Mouse (Mus musculus) layer of hippocampus, adult 2 months (tissue): ENCODE measurements at regions not wholly inside any gene's neighbourhood (a gene's known extent, or its start where the extent isn't known, plus 50 kb on each side); places are given as distances from the start of the nearest gene placed in this dataset.

Experiments used
- DNase-seq, 2 experiments: peaks; one replicate each; pipeline ENCODE4 v3.0.0; 2022; ENCODE audit warnings: low spot score in 2 of 2
- H3K27ac ChIP-seq: fragments of 200-600 bp; 2 replicates; pipeline ENCODE4 v1.8.1; 2022
- H3K4me3 ChIP-seq: fragments of 200-600 bp; 2 replicates; pipeline ENCODE4 v1.8.1; 2022; ENCODE audit warnings: mild to moderate bottlenecking
- CTCF ChIP-seq: fragments of 200-600 bp; conservative IDR thresholded peaks from 2 replicates; pipeline ENCODE4 v1.8.1; 2022; ENCODE audit warnings: antibody characterized with exemption, mild to moderate bottlenecking, moderate library complexity

GRCm38 (mm10) chr13:112120346-112120745 is 167.9 kb upstream of the Ankrd55 start:
- H3K27ac ChIP-seq: peak overlapping the region; percentile 76
- H3K4me3 ChIP-seq: no peak overlapping the region
- no peak for DNase-seq
- TF ChIP-seq CTCF: no peak

- H3K27ac ChIP-seq: no peak overlapping the region
- no peak overlapping the region for H3K4me3 ChIP-seq
Measured at GRCm38 (mm10) chr13:112121110-112121509, 167.1 kb upstream of the Ankrd55 start.

GRCm38 (mm10) chr13:112122842-112123373 is 165.3 kb upstream of the Ankrd55 start:
- no peak for TF ChIP-seq CTCF
- no peak for DNase-seq
- no peak overlapping the region for H3K27ac ChIP-seq
- H3K4me3 ChIP-seq: no peak overlapping the region

More at GRCm38 (mm10) chr13:112121110-112121509, 167.1 kb upstream of the Ankrd55 start:
- no peak for TF ChIP-seq CTCF
- no peak for DNase-seq

GRCm38 (mm10) chr13:112125769-112126469 is 162.3 kb upstream of the Ankrd55 start:
- Histone ChIP-seq H3K27ac (no peak overlapping the region), H3K4me3 (no peak overlapping the region)
- DNase-seq: no peak
- no peak for TF ChIP-seq CTCF

- no peak overlapping the region for H3K4me3 ChIP-seq
- no peak for DNase-seq
- H3K27ac ChIP-seq: no peak overlapping the region
- no peak for TF ChIP-seq CTCF
Measured at GRCm38 (mm10) chr13:112130220-112130619, 158.0 kb upstream of the Ankrd55 start.

GRCm38 (mm10) chr13:112130774-112131173 is 157.5 kb upstream of the Ankrd55 start:
- DNase-seq: no peak
- H3K27ac ChIP-seq: no peak overlapping the region
- no peak for TF ChIP-seq CTCF
- H3K4me3 ChIP-seq: no peak overlapping the region

GRCm38 (mm10) chr13:112131191-112131590 is 157.1 kb upstream of the Ankrd55 start:
- no peak overlapping the region for H3K27ac ChIP-seq
- H3K4me3 ChIP-seq: no peak overlapping the region
- DNase-seq: peak; percentile 30 to 51
- no peak for TF ChIP-seq CTCF

- Histone ChIP-seq H3K4me3 (no peak overlapping the region), H3K27ac (no peak overlapping the region)
- DNase-seq: no peak
- TF ChIP-seq CTCF: no peak
Measured at GRCm38 (mm10) chr13:112133736-112134135, 154.5 kb upstream of the Ankrd55 start.

- no peak for TF ChIP-seq CTCF
- Histone ChIP-seq H3K4me3 (no peak overlapping the region), H3K27ac (no peak overlapping the region)
- DNase-seq: no peak
Measured at GRCm38 (mm10) chr13:112134701-112135100, 153.6 kb upstream of the Ankrd55 start.

- no peak for TF ChIP-seq CTCF
- no peak for DNase-seq
- Histone ChIP-seq H3K4me3 (no peak overlapping the region), H3K27ac (no peak overlapping the region)
Measured at GRCm38 (mm10) chr13:112135777-112136176, 152.5 kb upstream of the Ankrd55 start.

- DNase-seq: no peak
- H3K27ac ChIP-seq: no peak overlapping the region
- no peak overlapping the region for H3K4me3 ChIP-seq
- TF ChIP-seq CTCF: no peak
Measured at GRCm38 (mm10) chr13:112136850-112137249, 151.4 kb upstream of the Ankrd55 start.

- no peak for DNase-seq
- no peak overlapping the region for H3K4me3 ChIP-seq
- H3K27ac ChIP-seq: no peak overlapping the region
- TF ChIP-seq CTCF: no peak
Measured at GRCm38 (mm10) chr13:112140871-112141270, 147.4 kb upstream of the Ankrd55 start.

GRCm38 (mm10) chr13:112144393-112145348 is 143.6 kb upstream of the Ankrd55 start:
- no peak for TF ChIP-seq CTCF
- Histone ChIP-seq H3K4me3 (no peak overlapping the region), H3K27ac (no peak overlapping the region)
- DNase-seq: no peak
